Mouse (Mus musculus): ENCODE measurements around the gene Abraxas1. TPM values are rescaled to one million over a fixed set of nuclear protein-coding genes. Genes with fewer than 3 reads are reported as not detected.

Abraxas1 gene
- 13.6 and 18.7 TPM in 2 replicates for total RNA-seq (2021)
- long read RNA-seq, partial matches to known transcripts, result 1 of 19 reads
- long read RNA-seq, other reads (novel, unspliced or antisense), result 9 of 19 reads

- DNase-seq, result peak; percentile 91
Measured at GRCm38 (mm10) chr5:100820483-100821184, at the start of gene Abraxas1. Abraxas1 (minus strand) TSS chr5:100820965.

DNA sequence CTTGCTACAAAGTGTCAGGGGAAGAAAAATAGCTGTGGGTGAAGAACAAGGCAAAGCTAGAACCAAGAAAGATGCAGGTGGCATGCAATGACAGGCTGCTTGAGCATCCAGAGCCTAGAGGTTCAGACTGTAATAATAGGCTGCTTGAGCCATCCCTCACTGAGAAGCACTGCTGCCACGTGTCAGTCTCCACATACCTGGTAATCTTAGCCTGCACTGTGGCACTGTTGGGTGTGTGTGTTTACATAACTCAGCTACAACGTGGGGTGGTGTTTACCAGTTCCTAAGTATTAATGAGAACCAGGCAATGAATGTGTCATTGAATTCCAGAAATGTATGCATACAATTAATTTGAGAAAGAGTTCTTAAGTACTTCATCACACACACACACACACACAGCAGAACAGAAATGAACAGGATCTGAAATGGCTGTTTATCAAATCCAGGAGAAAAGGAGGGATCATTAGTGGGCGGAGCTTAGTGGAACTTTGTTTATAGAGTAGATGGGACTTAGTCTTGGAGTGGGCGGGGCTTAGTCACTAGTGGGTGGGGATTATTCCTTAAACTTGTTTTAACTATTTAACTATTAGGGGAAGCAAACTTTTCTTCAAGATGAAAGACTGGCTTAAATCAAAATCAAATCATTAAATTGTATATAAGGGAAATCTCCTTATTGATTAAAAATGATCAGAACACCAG lies 48.6 kb upstream of the Abraxas1 start:
- no peak for DNase-seq

GRCm38 (mm10) chr5:100866183-100866582 lies 45.4 kb upstream of the Abraxas1 start:
- no peak for DNase-seq

DNA sequence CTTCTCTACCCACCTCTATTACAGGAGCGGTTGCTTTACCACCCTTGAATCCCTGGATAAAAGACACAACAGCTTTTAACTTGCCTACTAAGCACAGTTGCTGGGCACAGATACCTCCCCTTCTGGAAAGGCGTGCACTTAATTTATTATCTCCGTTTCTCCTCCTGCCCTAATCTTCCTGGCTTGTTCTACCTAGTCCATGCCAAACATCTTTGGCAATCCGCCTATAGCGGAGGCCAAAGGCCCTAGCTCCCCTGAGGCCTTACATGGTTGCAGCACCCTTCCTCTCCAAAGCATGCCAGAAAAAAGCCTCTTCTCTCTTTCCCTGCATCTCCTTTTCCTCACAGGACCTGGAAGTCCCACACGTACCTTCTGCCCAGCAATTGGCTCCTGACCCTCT lies 43.7 kb upstream of the Abraxas1 start:
- DNase-seq, result peak; percentile 22

GRCm38 (mm10) chr5:100863091-100863490 lies 42.3 kb upstream of the Abraxas1 start:
- no peak for DNase-seq

DNA sequence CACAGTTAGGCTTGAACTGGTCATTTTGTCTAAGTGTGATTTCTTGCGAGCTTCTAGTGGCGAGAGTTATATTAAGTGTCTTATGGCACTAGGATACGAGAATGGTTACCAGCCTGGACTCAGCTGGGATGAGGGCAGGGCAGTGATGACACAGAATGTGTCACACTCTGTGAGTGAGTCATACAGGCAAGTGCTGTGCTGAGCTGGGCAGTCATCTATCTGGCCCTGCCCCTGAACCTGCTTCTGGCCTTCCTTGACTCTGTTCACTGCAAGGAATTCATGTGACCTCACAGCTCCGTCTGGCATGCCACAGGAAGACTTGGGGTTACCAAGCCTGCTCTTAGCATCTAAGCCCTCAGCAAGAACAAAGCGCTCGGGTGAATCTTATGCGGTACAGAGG lies 41.0 kb upstream of the Abraxas1 start:
- peak; percentile 30 for DNase-seq

DNA sequence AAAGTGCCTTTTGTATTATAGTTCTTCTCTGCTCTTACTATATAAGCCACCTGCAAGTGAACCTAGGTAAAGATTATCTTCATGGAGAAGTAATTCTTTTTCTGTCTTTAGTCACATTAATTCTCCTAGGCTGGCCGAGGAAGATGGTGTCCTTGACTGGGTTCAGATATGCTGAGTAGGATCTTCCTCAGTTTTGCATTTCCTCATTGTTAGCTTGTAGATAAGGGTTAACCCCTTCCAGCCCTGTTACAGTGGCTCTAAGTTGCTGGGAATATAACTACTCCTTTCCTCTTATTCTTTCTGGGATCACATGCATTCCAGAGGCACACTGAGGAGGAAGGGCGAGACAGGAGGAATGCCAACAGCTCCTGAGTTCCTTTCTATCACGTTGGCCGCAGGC lies 40.4 kb upstream of the Abraxas1 start:
- DNase-seq, result no peak

- DNase-seq, result peak; percentile 40
Measured at GRCm38 (mm10) chr5:100860417-100861053, 39.8 kb upstream of the Abraxas1 start.

DNA sequence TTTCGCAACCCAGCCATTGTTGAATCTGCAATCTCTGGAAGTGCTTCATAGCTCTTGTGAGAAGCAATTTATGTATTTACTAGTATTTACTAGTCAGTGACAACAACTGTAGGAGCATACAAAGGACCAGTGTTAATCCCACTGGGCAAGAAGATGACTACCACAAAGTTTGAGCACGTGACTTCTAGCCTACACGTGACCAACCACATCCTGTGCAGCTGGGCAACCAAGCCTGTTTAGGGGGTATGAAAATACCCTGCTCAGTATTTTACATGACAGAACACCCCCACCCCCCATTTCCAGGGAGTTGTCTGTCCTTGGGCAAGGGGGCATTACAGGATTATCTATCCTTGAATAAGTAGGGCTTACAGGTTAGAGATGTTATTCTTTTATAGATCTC lies 35.8 kb upstream of the Abraxas1 start:
- DNase-seq, result no peak

DNA sequence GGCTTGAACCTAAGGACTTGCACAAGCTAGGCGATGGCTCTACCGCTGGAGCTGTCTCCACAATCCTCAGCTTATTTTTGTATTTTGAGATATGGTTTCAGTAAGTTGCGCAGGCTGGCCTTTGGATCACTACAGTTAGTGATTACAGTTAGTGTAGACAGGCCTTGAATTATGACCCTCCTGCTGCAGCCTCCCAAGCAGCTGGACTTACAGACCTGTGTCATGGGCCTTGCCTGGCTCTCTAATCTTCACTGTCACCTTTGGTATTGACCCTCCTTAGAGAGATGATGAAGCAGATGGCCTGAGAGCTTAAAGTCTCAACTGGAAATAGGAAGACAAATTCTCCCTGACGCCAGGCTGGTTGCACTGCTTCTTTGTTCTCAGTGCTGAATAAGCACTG lies 33.2 kb upstream of the Abraxas1 start:
- DNase-seq, result no peak

GRCm38 (mm10) chr5:100847143-100847542 lies 26.4 kb upstream of the Abraxas1 start:
- no peak for DNase-seq

DNA sequence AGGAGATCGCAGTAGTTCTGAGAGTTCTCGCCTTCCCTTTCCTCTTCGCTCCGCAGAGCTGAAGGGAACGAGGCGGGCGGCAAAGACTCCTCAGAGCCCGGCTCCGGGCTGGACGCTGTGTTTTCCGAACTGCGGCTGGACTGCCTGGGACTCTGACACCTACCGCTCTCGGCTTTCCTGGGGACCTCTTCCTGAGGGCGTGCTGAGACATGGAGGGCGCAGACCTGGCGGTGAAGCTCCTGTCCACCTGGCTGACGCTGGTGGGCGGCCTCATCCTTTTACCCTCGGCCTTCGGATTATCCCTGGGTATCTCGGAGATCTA lies 25.8 kb upstream of the Abraxas1 start:
- no peak for DNase-seq

DNA sequence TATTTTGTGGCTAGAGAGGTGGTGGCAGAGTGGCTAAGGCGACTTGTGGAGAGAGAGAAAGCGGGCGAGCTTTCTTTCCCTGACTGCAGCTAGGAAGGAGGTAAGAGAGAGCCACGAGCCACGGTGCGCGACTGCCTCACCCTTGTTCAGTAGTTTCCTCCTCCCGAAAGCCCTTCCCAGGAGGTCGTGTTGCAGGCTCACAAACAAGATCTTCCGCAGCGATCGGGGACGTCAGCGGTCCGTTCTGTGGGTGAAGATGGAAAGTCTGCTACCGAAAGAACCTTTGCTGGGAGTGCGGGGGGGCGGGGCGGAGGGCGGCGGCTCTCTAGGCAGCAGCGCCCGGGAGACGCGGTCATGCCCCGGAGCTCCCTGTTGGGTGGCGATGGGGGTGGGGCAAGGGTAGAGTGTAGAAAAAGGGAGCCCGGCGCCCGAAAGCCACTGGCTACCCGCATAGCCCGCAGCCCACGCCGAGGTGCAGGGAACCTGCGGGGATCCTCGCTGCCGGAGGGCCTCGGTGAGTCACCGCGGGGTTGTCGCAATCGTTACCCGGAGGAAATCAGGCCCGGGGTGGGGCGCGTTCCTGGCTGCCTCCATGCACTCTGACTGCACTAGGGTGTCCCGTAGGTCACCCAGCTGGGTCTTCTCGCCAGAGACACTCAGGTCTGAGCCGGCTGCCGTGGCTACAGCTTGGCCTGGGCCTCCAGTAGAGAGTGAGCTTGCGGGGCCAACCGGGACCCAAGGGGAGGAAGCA lies 25.3 kb upstream of the Abraxas1 start:
- peak; percentile 86 for DNase-seq

DNA sequence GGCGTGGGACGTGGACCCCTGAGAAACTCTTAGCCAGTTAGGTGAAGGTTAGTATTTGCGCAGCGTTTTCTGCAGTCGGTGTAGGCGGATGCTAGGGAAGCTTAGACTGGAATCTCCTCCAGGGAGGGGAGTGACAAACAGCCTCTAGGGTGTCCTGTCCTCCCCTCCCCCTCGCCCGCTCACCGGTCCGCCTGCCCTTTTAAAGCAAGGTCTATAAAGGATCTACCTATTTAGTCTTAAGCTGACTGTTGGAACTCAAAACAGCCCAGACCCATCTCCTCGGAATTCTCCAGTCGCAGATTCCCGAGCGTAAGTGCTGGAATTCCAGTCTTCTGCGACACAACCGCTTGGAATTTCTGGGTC lies 24.7 kb upstream of the Abraxas1 start, which contains the start of gene Gpat3:
Gene Gpat3 (plus strand): TSS at position 229 of the 363 bp plus-strand sequence.
- DNase-seq, result peak; percentile 32

DNA sequence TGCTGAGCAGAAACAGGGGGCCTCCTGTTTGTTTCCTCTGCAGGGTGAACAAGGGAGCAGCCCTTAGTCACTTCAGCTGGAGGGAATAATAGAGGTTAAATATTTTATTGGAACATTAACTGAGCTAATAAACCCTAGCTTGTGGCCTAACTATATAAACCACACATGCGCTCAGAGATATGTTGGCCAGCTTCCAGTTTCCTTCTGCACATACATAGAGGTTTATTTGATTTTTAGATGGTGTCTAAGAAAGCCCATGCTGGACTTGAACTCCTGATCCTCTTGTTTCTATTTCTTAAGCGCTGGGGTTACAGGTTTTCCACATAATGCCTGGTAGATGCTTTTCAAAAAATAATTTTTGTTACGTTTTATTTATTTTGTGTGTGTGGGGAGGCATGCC lies 23.7 kb upstream of the Abraxas1 start:
- no peak for DNase-seq

GRCm38 (mm10) chr5:100837907-100838306 lies 17.1 kb upstream of the Abraxas1 start:
- no peak for DNase-seq

DNA sequence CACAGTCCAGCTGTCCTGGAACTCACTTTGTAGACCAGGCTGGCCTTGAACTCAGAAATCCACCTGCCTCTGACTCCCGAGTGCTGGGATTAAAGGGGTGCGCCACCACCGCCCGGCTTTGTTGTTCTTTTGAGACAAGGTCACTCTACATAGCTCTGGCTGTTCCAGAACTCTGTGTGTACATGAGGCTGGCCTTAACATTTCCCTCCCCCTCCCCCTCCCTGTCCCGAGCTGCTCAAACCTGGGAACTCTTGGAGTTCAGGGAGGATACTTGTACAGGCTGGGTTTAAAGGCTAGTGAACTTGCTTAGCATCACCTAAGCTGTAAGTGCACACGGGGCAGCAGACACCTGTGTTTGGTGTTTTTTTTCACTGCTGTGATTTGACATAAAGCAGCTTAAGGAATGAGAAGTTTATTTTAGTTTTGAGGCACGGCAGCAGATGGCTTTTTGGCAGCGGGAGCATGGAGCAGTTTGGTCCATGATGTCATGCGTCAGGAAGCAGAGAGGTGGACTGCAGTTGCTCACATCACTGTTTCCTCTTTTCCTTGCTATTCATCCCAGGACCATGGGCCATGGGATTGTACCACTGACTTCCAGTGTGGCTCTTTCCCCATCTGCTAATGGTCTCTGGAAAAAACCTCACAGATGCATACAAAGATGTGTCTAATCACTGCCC lies 15.2 kb upstream of the Abraxas1 start:
- DNase-seq, result no peak

DNA sequence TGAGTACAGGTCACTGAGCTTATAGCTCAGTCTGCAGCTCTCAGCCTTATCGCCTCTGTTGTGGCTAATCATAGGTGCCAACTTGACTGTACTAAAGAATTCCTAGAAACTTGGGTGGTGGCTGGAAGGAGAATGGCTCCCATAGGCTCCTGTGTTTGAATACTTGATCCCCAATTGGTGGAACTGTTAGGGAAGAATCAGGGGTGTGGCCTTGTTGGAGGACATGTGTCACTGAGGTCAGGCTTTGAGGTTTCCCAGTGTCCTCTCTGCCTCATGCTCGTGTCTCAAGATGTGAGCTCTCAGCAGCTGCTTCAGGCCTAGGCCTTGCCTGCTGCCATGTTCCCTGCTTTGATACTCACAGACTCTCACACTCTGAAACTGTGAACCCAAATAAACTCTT lies 13.1 kb upstream of the Abraxas1 start:
- no peak for DNase-seq

- DNase-seq, result no peak
Measured at GRCm38 (mm10) chr5:100832680-100833079, 11.9 kb upstream of the Abraxas1 start.

GRCm38 (mm10) chr5:100828701-100829100 lies 7.9 kb upstream of the Abraxas1 start:
- no peak for DNase-seq

DNA sequence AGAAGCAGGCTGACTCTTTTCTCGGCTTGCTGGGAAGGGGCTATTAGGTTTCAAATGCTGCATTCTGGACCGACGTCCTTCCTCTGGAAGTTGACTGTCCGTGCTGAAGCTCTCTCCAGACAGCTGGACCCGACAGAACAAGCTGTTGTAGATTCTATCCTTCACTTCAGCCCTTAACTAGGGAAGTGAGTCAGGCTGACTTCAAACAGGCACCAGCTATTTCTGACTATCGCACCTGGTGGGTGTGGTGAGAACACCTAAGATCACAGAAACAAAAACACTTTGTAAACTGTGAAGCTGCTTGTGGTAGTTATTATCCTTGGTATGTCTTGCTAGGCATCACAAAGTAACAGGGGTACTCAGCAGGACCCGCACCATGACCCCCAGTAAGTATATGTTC lies 5.8 kb upstream of the Abraxas1 start:
- no peak for DNase-seq

DNA sequence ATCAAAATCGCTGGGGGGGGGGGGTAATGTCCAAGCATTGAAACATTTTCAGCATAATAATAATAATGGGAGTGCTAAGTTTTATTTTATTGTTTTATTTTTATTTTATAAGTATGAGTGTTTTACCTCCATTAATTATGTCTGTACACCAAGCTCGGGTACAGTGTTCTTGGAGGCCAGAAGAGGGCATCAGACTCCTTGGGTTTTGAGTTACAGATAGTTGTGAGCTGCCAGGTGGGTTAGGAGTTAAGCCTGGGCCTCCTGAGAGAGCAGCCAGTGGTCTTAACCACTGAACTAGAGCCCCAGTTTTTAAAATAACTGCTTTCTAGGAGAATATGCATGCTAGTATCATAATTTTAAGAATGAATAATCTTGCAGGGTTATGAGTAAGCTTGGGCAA lies 5.2 kb upstream of the Abraxas1 start:
- no peak for DNase-seq

All from adrenal gland, postnatal 25 days (tissue).